Mouse (Mus musculus) limb, embryonic 11.5 days (tissue): ENCODE data around the gene Tlr5. TPM values are rescaled to one million over a fixed set of nuclear protein-coding genes. Genes with fewer than 3 reads are reported as not detected.

Experiments used
- ATAC-seq: fragments of 200-750 bp; cut with Nextera tagmentation; 2 replicates; pipeline ENCODE4 v1.8.0; 2017; ENCODE audit warnings: low read depth; ENCODE audit not compliant: insufficient number of reproducible peaks, low FRiP score, low TSS enrichment
- DNase-seq: peaks from one replicate; pipeline ENCODE4 v3.0.0-alpha.2; 2015; ENCODE audit warnings: low spot score
- H3K27ac ChIP-seq: fragments of 300-500 bp; sonication (generic); replicated peaks from 2 replicates; pipeline ENCODE4 v1.5.1; 2014; ENCODE audit warnings: low read depth, mild to moderate bottlenecking, low read length
- H3K27me3 ChIP-seq: fragments of 300-500 bp; sonication (generic); 2 replicates; pipeline ENCODE4 v1.6.1; 2014; ENCODE audit warnings: mild to moderate bottlenecking, low read length, mixed read lengths; ENCODE audit not compliant: control insufficient read depth, insufficient read depth
- H3K36me3 ChIP-seq: fragments of 300-500 bp; sonication (generic); 2 replicates; pipeline ENCODE4 v1.6.1; 2014; ENCODE audit warnings: mild to moderate bottlenecking, low read length, moderate library complexity, mixed read lengths; ENCODE audit not compliant: control insufficient read depth, insufficient read depth
- H3K4me1 ChIP-seq: fragments of 300-500 bp; sonication (generic); 2 replicates; pipeline ENCODE4 v1.6.1; 2014; ENCODE audit warnings: low read length, mixed read lengths; ENCODE audit not compliant: control insufficient read depth, insufficient read depth
- H3K4me2 ChIP-seq: fragments of 300-500 bp; sonication (generic); 2 replicates; pipeline ENCODE4 v1.6.1; 2014; ENCODE audit warnings: low read depth, mild to moderate bottlenecking, moderate library complexity; ENCODE audit not compliant: severe bottlenecking
- H3K4me3 ChIP-seq: fragments of 300-500 bp; sonication (generic); 2 replicates; pipeline ENCODE4 v1.5.1; 2014; ENCODE audit warnings: low read depth, low read length
- H3K9ac ChIP-seq: fragments of 300-500 bp; sonication (generic); 2 replicates; pipeline ENCODE4 v1.6.1; 2014; ENCODE audit warnings: mild to moderate bottlenecking, low read length
- H3K9me3 ChIP-seq: fragments of 300-500 bp; sonication (generic); 2 replicates; pipeline ENCODE4 v1.6.1; 2016; ENCODE audit warnings: low read length; ENCODE audit not compliant: control insufficient read depth
- WGBS: fragments of 180-500 bp; shearing (Covaris S2); extraction: QIAGEN DNeasy Blood & Tissue Kit; methylation state at CpG from one replicate; pipeline ENCODE4 v1.1.7; 2014; 5-methylcytosine and 5-hydroxymethylcytosine counted together
- polyA plus RNA-seq: library from polyadenylated mRNA; unstranded; fragments of >200 nt; fragmentation: Nextera tagmentation; extraction: Ambion mirVana; gene quantifications from 2 replicates; pipeline ENCODE4 v1.2.1, GENCODE M21; 2014

The Tlr5 gene
- polyA plus RNA-seq, 1 experiment from 2014 or later: 0.92 TPM

DNA sequence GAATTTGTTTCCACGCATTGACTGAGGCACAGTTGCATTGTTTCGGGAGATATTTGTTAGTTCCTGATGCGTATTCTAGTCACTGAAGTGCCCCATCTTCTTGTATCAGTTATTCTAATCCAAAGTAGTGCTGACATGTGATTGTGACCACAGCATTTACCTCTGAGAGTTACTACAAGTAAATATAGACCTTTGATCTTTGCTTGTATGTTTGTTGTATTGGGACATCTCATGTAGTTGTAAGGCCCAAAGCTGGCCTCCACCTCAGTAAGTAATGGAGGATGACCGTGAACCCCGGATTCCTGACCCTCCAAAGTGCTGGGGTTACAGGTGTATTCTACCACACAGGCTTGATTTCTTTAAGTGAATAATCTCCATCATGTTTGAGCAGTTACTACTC lies 38.4 kb upstream of the Tlr5 start:
- WGBS: 93% methylated on average over 5 of the region's 5 CpGs
- no peak for ATAC-seq
- Histone ChIP-seq H3K4me3 (no peak overlapping the region), H3K9me3 (no peaks in the 10 kb centered on the region), H3K9ac (no peak overlapping the region), H3K36me3 (no peaks in the 10 kb centered on the region), H3K4me2 (no peak overlapping the region), H3K27ac (no peak overlapping the region), H3K27me3 (no peaks in the 10 kb centered on the region), H3K4me1 (no peaks in the 10 kb centered on the region)
- no peak for DNase-seq

DNA sequence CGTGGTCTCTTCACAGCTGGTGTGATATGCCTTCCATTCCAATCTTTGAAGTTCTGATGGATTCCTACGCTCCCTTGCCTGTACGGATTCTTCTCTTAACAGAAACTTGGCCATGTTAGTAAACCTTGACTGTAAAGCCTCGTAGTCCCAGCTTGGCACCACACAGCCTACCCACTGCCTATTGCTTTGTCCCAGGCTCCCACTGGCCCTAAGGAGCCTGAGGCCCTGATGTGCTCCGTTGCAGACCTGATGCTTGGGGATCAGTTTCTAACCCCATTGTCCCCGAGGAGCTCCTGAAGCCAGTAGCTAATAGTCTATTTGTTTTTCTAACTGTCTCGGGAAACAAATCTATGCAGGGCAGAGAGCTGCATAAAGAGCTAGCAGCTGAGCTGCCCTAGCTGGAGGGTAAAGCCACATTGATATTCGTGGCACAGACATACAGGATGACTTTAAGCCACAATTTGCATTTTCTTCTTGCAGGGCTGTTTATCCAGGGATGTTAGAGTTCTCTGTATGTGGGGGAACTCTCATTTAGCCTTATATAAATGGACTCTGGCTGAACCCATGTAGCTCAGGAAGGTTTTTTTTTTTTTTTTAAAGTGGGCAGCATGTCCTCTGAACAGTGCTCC lies 35.8 kb upstream of the Tlr5 start:
- H3K27me3 ChIP-seq: no peaks in the 10 kb centered on the region
- no peak for DNase-seq
- H3K4me2 ChIP-seq: no peak overlapping the region
- H3K4me3 ChIP-seq: no peak overlapping the region
- no peak for ATAC-seq
- H3K9ac ChIP-seq: no peak overlapping the region
- H3K4me1 ChIP-seq: no peaks in the 10 kb centered on the region
- no peak overlapping the region for H3K27ac ChIP-seq
- no peaks in the 10 kb centered on the region for H3K36me3 ChIP-seq
- no peaks in the 10 kb centered on the region for H3K9me3 ChIP-seq
- 58% methylated on average over 8 of the region's 8 CpGs for WGBS

DNA sequence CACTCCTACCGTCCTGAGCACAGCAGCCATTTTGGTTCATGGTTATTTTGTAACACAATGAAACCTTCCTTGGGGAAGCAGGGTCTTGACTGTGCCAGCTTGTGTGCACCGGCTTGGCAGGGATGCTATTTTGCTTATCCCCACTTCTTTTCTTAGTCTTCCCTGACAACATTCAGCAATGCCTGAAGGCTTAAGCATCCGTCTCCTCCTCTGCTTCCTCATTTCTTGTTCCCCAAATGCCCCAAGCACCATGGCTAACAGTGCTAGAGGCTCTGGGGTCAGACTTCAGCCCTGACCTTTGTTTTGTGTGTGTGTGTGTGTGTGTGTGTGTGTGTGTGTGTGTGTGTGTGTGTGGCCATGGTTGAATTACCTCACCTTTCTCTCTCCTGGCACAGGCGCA lies 31.8 kb upstream of the Tlr5 start:
- H3K27me3 ChIP-seq: no peaks in the 10 kb centered on the region
- H3K27ac ChIP-seq: no peak overlapping the region
- H3K4me2 ChIP-seq: no peak overlapping the region
- no peak overlapping the region for H3K4me3 ChIP-seq
- H3K9ac ChIP-seq: no peak overlapping the region
- no peaks in the 10 kb centered on the region for H3K36me3 ChIP-seq
- no peaks in the 10 kb centered on the region for H3K4me1 ChIP-seq
- WGBS: 81% methylated on average over 4 of the region's 4 CpGs
- no peak for DNase-seq
- ATAC-seq: no peak
- H3K9me3 ChIP-seq: no peaks in the 10 kb centered on the region

DNA sequence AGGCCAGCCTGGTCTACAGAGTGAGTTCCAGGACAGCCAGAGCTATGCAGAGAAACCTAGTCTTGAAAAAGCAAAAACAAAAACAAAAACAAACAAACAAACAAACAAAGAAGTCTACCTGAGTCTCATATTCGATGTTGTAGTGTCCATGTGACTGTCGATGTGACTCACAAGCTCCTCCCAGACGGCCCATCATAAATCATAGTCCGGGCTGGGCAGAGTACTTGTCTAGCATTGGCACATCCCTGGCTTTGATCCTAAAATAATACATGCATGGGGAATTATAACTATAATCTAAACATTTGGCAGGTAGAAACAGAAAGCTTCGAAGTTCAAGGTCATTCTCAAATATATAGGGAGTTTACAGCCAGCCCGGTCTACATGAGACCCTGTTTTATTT lies 28.1 kb upstream of the Tlr5 start:
- Histone ChIP-seq H3K4me2 (no peak overlapping the region), H3K27me3 (no peaks in the 10 kb centered on the region), H3K9ac (no peak overlapping the region), H3K27ac (no peak overlapping the region), H3K4me3 (no peak overlapping the region), H3K36me3 (no peaks in the 10 kb centered on the region), H3K4me1 (no peaks in the 10 kb centered on the region), H3K9me3 (no peaks in the 10 kb centered on the region)
- 90% methylated on average over 6 of the region's 6 CpGs for WGBS
- DNase-seq (no peak), ATAC-seq (no peak)

DNA sequence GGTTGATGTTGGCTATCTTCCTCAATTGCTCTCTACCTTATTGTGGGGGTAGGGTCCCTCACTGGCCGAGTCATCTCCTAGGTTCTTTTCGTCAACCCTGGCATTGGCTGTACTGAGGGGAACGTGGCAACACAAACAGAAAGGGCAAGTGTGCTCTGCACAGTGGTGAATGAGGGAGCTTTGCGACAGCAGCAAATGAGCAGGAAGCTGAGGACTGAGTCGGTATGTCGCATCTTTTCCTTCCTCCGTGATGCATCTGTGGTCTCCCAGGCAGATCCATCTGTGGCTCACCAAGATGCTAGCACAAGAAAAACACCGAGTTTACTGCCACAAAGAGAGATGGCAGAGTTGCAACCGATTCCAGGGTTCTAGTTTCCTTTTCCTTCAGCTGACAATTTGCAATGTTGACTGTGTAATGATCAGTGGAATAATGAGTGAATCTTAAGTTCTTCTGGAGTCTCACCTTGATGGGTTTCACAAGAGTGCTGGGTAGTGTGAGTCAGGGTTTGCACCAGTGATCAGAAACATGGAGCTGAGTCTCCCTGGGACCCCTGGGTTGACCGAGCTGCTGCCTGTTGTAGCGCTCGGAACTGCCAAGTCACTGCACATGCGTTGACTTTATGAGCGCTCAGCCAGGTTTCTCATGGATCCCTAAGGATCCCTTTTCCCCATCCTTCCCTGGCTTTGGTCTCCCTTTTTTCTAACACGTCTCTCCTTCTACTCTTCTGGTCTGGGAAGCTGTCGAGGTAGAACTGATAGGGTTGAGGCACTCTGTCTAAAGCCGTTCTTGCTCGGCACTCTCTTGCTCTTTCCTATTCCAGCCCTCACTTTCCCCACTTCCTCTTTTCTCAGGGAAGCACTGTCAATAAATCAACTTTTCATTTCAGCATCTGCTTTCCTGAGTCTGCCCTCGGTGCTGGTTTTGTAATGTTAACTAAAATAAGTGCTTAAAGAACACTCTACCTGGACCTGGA lies 26.4 kb upstream of the Tlr5 start:
- WGBS: 77% methylated on average over 19 of the region's 19 CpGs
- Histone ChIP-seq H3K36me3 (no peaks in the 10 kb centered on the region), H3K4me2 (no peak overlapping the region), H3K4me1 (no peaks in the 10 kb centered on the region), H3K9ac (no peak overlapping the region), H3K27me3 (no peaks in the 10 kb centered on the region), H3K9me3 (no peaks in the 10 kb centered on the region), H3K4me3 (no peak overlapping the region), H3K27ac (no peak overlapping the region)
- ATAC-seq (no peak), DNase-seq (no peak)

DNA sequence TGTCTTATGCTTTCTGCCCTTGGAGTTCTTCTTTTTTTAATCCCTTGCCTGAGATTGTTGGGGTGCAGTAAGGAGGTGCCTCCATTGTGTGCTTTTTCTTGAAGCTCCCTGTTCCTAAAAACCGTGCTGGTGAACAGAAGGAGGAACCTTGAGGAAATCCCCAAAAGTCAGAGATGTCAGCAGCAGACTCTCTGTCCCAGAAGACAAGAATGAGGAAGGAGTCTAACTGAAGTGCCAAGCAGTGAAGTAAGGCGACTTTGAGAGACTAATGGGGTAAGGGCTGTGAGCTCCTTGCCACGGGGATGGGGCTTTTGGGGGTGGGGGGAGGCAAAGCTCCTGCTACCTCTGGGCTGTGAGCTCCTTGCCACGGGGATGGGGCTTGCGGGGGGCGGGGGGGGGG lies 19.1 kb upstream of the Tlr5 start:
- H3K27ac ChIP-seq: no peak overlapping the region
- WGBS: 50% methylated on average over 6 of the region's 6 CpGs
- H3K4me2 ChIP-seq: no peak overlapping the region
- no peaks in the 10 kb centered on the region for H3K4me1 ChIP-seq
- H3K9me3 ChIP-seq: no peaks in the 10 kb centered on the region
- H3K4me3 ChIP-seq: no peak overlapping the region
- no peak for ATAC-seq
- H3K36me3 ChIP-seq: no peaks in the 10 kb centered on the region
- no peak overlapping the region for H3K9ac ChIP-seq
- DNase-seq: no peak
- H3K27me3 ChIP-seq: no peaks in the 10 kb centered on the region

DNA sequence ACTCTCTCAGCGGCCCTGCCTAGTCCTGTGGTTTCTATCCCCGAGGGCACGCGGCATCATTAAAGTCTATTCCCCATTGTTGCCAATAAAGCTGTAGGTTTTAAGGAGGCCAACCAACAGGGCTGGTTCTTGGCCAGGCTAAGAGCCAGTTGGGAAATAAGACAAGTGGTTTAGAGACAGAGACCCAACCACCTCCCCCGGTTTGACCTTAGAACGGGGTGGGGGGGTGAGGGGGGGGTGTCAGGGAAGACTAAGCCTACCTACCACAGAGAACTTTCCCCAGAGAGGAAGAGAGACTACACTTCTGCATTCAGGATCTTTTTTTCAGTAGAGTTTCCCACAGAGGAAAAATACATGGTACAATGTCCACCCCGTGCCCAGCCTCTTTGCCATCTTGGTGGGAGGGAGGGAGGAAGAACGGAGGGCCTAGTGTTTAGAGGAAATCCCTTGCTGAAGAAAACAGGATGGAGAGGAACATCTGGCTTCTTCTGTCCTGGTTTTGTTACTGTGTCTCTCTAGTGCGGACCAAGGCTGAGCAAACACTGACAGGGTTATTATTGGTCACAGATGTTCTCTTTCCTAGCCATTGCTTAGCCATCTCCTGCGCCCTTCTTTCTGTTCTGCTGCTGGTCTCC lies 17.0 kb upstream of the Tlr5 start:
- DNase-seq: no peak
- no peaks in the 10 kb centered on the region for H3K36me3 ChIP-seq
- H3K9me3 ChIP-seq: no peaks in the 10 kb centered on the region
- no peak overlapping the region for H3K9ac ChIP-seq
- H3K4me2 ChIP-seq: no peak overlapping the region
- no peaks in the 10 kb centered on the region for H3K4me1 ChIP-seq
- no peak for ATAC-seq
- no peak overlapping the region for H3K4me3 ChIP-seq
- H3K27me3 ChIP-seq: no peaks in the 10 kb centered on the region
- WGBS: 68% methylated on average over 10 of the region's 10 CpGs
- H3K27ac ChIP-seq: no peak overlapping the region

DNA sequence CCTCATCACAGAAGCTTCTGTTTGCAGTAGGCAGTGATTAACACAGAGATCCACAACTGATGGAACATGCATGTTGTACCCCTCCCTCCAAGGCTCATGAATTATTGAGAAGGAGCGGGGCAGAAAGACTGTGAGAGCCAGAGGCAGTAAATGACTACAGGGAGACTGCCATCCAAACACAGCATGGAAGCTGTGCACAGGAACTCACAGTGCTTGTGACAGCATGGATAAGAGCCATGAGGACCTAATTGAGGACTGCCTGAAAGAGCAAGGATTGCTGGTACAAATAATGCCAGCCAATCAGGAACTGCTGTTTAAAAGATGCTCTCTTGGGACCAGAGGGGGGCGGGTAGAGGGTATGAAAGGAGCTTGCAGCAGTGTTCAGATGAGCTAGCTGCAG lies 12.7 kb upstream of the Tlr5 start:
- Histone ChIP-seq H3K27ac (no peak overlapping the region), H3K4me1 (no peaks in the 10 kb centered on the region), H3K9ac (no peak overlapping the region), H3K4me3 (no peak overlapping the region), H3K36me3 (no peaks in the 10 kb centered on the region), H3K4me2 (no peak overlapping the region), H3K9me3 (no peaks in the 10 kb centered on the region), H3K27me3 (no peaks in the 10 kb centered on the region)
- WGBS: 84% methylated on average over 2 of the region's 2 CpGs
- DNase-seq (no peak), ATAC-seq (no peak)
